Mouse (Mus musculus): ENCODE measurements around the gene Slit3. TPM values are rescaled to one million over a fixed set of nuclear protein-coding genes. Genes with fewer than 3 reads are reported as not detected.

The Slit3 gene
- polyA plus RNA-seq, 1 experiment from 2014 or later, result 5.9 TPM

GRCm38 (mm10) chr11:35273416-35273815 is 152.4 kb downstream of the Slit3 start:
- H3K36me3 ChIP-seq (ENCODE audit: control insufficient read depth, insufficient read depth, low read length), result no peaks in the 10 kb centered on the region
- no peaks in the 10 kb centered on the region for H3K27me3 ChIP-seq (replicated peaks; ENCODE audit: control insufficient read depth, insufficient read depth, low read length)
- H3K4me1 ChIP-seq (ENCODE audit: control insufficient read depth, insufficient read depth, low read length), result peaks cover 8% of the 10 kb centered on the region
- 0 out of 2 replicates have a peak overlapping the region, but pooled peaks have one; percentile 19 for H3K27ac ChIP-seq (ENCODE audit: low read length)
- H3K9me3 ChIP-seq (ENCODE audit: control insufficient read depth, low read length), result no peaks in the 10 kb centered on the region
- H3K4me3 ChIP-seq (ENCODE audit: low read length), result no peak overlapping the region
- 32% methylated on average over 10 of the region's 10 CpGs for WGBS
- H3K9ac ChIP-seq (ENCODE audit: low read depth, low read length), result no peak overlapping the region
- no peak overlapping the region for H3K4me2 ChIP-seq (ENCODE audit: low read depth, low read length)
- no peak for ATAC-seq

- ATAC-seq, result no peak
- peaks cover 14% of the 10 kb centered on the region for H3K4me1 ChIP-seq (ENCODE audit: control insufficient read depth, insufficient read depth, low read length)
Measured at GRCm38 (mm10) chr11:35274036-35274435, 153.0 kb downstream of the Slit3 start.

GRCm38 (mm10) chr11:35275300-35275699 is 154.3 kb downstream of the Slit3 start:
- no peak overlapping the region for H3K9ac ChIP-seq (ENCODE audit: low read depth, low read length)
- no peak for ATAC-seq
- no peaks in the 10 kb centered on the region for H3K36me3 ChIP-seq (ENCODE audit: control insufficient read depth, insufficient read depth, low read length)
- H3K9me3 ChIP-seq (ENCODE audit: control insufficient read depth, low read length), result no peaks in the 10 kb centered on the region
- no peak overlapping the region for H3K27ac ChIP-seq (ENCODE audit: low read length)
- H3K4me2 ChIP-seq (ENCODE audit: low read depth, low read length), result no peak overlapping the region
- peaks cover 14% of the 10 kb centered on the region for H3K4me1 ChIP-seq (ENCODE audit: control insufficient read depth, insufficient read depth, low read length)
- no peaks in the 10 kb centered on the region; the same call in 1 of the 2 replicates for H3K27me3 ChIP-seq (replicated peaks; ENCODE audit: control insufficient read depth, insufficient read depth, low read length)
- WGBS, result 89% methylated on average over 7 of the region's 7 CpGs
- H3K4me3 ChIP-seq (ENCODE audit: low read length), result no peak overlapping the region

More at GRCm38 (mm10) chr11:35274036-35274435, 153.0 kb downstream of the Slit3 start:
- WGBS, result 81% methylated on average over 3 of the region's 3 CpGs
- Histone ChIP-seq H3K4me3 (ENCODE audit: low read length) (no peak overlapping the region), H3K27ac (ENCODE audit: low read length) (no peak overlapping the region), H3K9ac (ENCODE audit: low read depth, low read length) (no peak overlapping the region), H3K4me2 (ENCODE audit: low read depth, low read length) (no peak overlapping the region), H3K27me3 (replicated peaks; ENCODE audit: control insufficient read depth, insufficient read depth, low read length) (no peaks in the 10 kb centered on the region), H3K36me3 (ENCODE audit: control insufficient read depth, insufficient read depth, low read length) (no peaks in the 10 kb centered on the region), H3K9me3 (ENCODE audit: control insufficient read depth, low read length) (no peaks in the 10 kb centered on the region)

- Histone ChIP-seq H3K27ac (ENCODE audit: low read length) (no peak overlapping the region), H3K4me1 (ENCODE audit: control insufficient read depth, insufficient read depth, low read length) (peaks cover 14% of the 10 kb centered on the region), H3K4me3 (ENCODE audit: low read length) (no peak overlapping the region), H3K4me2 (ENCODE audit: low read depth, low read length) (no peak overlapping the region), H3K9ac (ENCODE audit: low read depth, low read length) (no peak overlapping the region), H3K9me3 (ENCODE audit: control insufficient read depth, low read length) (no peaks in the 10 kb centered on the region), H3K36me3 (ENCODE audit: control insufficient read depth, insufficient read depth, low read length) (no peaks in the 10 kb centered on the region), H3K27me3 (replicated peaks; ENCODE audit: control insufficient read depth, insufficient read depth, low read length) (no peaks in the 10 kb centered on the region; the same call in 1 of the 2 replicates)
- 84% methylated on average over 11 of the region's 11 CpGs for WGBS
- ATAC-seq, result no peak
Measured at GRCm38 (mm10) chr11:35276001-35276400, 155.0 kb downstream of the Slit3 start.

- H3K4me2 ChIP-seq (ENCODE audit: low read depth, low read length), result no peak overlapping the region
- no peak overlapping the region for H3K27ac ChIP-seq (ENCODE audit: low read length)
- H3K9me3 ChIP-seq (ENCODE audit: control insufficient read depth, low read length), result no peaks in the 10 kb centered on the region
- no peak overlapping the region for H3K4me3 ChIP-seq (ENCODE audit: low read length)
- no peaks in the 10 kb centered on the region; the same call in 1 of the 2 replicates for H3K27me3 ChIP-seq (replicated peaks; ENCODE audit: control insufficient read depth, insufficient read depth, low read length)
- ATAC-seq, result 0 out of 2 replicates have a peak, but pooled peaks have one; percentile 36
- no peaks in the 10 kb centered on the region for H3K36me3 ChIP-seq (ENCODE audit: control insufficient read depth, insufficient read depth, low read length)
- 37% methylated on average over 16 of the region's 16 CpGs for WGBS
- H3K9ac ChIP-seq (ENCODE audit: low read depth, low read length), result no peak overlapping the region
- peaks cover 17% of the 10 kb centered on the region for H3K4me1 ChIP-seq (ENCODE audit: control insufficient read depth, insufficient read depth, low read length)
Measured at GRCm38 (mm10) chr11:35278128-35278769, 157.2 kb downstream of the Slit3 start.

GRCm38 (mm10) chr11:35280826-35281225 is 159.8 kb downstream of the Slit3 start:
- H3K36me3 ChIP-seq (ENCODE audit: control insufficient read depth, insufficient read depth, low read length), result no peaks in the 10 kb centered on the region
- H3K9ac ChIP-seq (ENCODE audit: low read depth, low read length), result no peak overlapping the region
- H3K4me3 ChIP-seq (ENCODE audit: low read length), result no peak overlapping the region
- no peaks in the 10 kb centered on the region for H3K9me3 ChIP-seq (ENCODE audit: control insufficient read depth, low read length)
- peaks cover 13% of the 10 kb centered on the region for H3K4me1 ChIP-seq (ENCODE audit: control insufficient read depth, insufficient read depth, low read length)
- ATAC-seq, result no peak
- 33% methylated on average over 6 of the region's 6 CpGs for WGBS
- H3K27ac ChIP-seq (ENCODE audit: low read length), result no peak overlapping the region
- no peak overlapping the region for H3K4me2 ChIP-seq (ENCODE audit: low read depth, low read length)
- no peaks in the 10 kb centered on the region; the same call in 1 of the 2 replicates for H3K27me3 ChIP-seq (replicated peaks; ENCODE audit: control insufficient read depth, insufficient read depth, low read length)

- no peak for ATAC-seq
- no peak overlapping the region for H3K4me3 ChIP-seq (ENCODE audit: low read length)
- H3K9ac ChIP-seq (ENCODE audit: low read depth, low read length), result no peak overlapping the region
- no peaks in the 10 kb centered on the region for H3K9me3 ChIP-seq (ENCODE audit: control insufficient read depth, low read length)
- H3K27ac ChIP-seq (ENCODE audit: low read length), result no peak overlapping the region
- WGBS, result 73% methylated on average over 5 of the region's 5 CpGs
- H3K36me3 ChIP-seq (ENCODE audit: control insufficient read depth, insufficient read depth, low read length), result no peaks in the 10 kb centered on the region
- H3K27me3 ChIP-seq (replicated peaks; ENCODE audit: control insufficient read depth, insufficient read depth, low read length), result no peaks in the 10 kb centered on the region; the same call in 1 of the 2 replicates
- peaks cover 13% of the 10 kb centered on the region for H3K4me1 ChIP-seq (ENCODE audit: control insufficient read depth, insufficient read depth, low read length)
- H3K4me2 ChIP-seq (ENCODE audit: low read depth, low read length), result no peak overlapping the region
Measured at GRCm38 (mm10) chr11:35282001-35282632, 161.1 kb downstream of the Slit3 start.

GRCm38 (mm10) chr11:35282825-35283571 is 162.0 kb downstream of the Slit3 start:
- Histone ChIP-seq H3K9me3 (ENCODE audit: control insufficient read depth, low read length) (no peaks in the 10 kb centered on the region), H3K4me2 (ENCODE audit: low read depth, low read length) (no peak overlapping the region), H3K9ac (ENCODE audit: low read depth, low read length) (no peak overlapping the region), H3K4me1 (ENCODE audit: control insufficient read depth, insufficient read depth, low read length) (peaks cover 13% of the 10 kb centered on the region), H3K36me3 (ENCODE audit: control insufficient read depth, insufficient read depth, low read length) (no peaks in the 10 kb centered on the region), H3K27ac (ENCODE audit: low read length) (no peak overlapping the region), H3K27me3 (replicated peaks; ENCODE audit: control insufficient read depth, insufficient read depth, low read length) (no peaks in the 10 kb centered on the region; the same call in 1 of the 2 replicates), H3K4me3 (ENCODE audit: low read length) (no peak overlapping the region)
- 41% methylated on average over 12 of the region's 12 CpGs for WGBS
- no peak for ATAC-seq

- Histone ChIP-seq H3K9me3 (ENCODE audit: control insufficient read depth, low read length) (no peaks in the 10 kb centered on the region), H3K36me3 (ENCODE audit: control insufficient read depth, insufficient read depth, low read length) (no peaks in the 10 kb centered on the region), H3K9ac (ENCODE audit: low read depth, low read length) (no peak overlapping the region), H3K27me3 (replicated peaks; ENCODE audit: control insufficient read depth, insufficient read depth, low read length) (no peaks in the 10 kb centered on the region; the same call in 1 of the 2 replicates), H3K27ac (ENCODE audit: low read length) (no peak overlapping the region), H3K4me3 (ENCODE audit: low read length) (no peak overlapping the region), H3K4me1 (ENCODE audit: control insufficient read depth, insufficient read depth, low read length) (peaks cover 5% of the 10 kb centered on the region; the same call in 1 of the 2 replicates), H3K4me2 (ENCODE audit: low read depth, low read length) (no peak overlapping the region)
- 76% methylated on average over 3 of the region's 3 CpGs for WGBS
- no peak for ATAC-seq
Measured at GRCm38 (mm10) chr11:35283767-35284166, 162.7 kb downstream of the Slit3 start.

Data from intestine, embryonic 16.5 days (tissue).